Mouse (Mus musculus): ENCODE data around the gene Sdhaf1.

- TF ChIP-seq CTCF (IDR thresholded peaks at IDR 0.05; ENCODE audit: insufficient read depth, low read length) (no peak), POLR2A (IDR thresholded peaks at IDR 0.05; ENCODE audit: borderline replicate concordance, extremely low read depth, low read depth, low read length) (no peak)
These were observed 4.7 kb upstream of the Sdhaf1 start for GRCm38 (mm10) chr7:30328379-30328778.
